Mouse (Mus musculus): ENCODE results near the gene Gm48551. TPM values are rescaled to one million over a fixed set of nuclear protein-coding genes. Genes with fewer than 3 reads are reported as not detected.

Gene Gm48551
- polyA plus RNA-seq, 1 experiment from 2014 or later: 3.0 TPM

DNA sequence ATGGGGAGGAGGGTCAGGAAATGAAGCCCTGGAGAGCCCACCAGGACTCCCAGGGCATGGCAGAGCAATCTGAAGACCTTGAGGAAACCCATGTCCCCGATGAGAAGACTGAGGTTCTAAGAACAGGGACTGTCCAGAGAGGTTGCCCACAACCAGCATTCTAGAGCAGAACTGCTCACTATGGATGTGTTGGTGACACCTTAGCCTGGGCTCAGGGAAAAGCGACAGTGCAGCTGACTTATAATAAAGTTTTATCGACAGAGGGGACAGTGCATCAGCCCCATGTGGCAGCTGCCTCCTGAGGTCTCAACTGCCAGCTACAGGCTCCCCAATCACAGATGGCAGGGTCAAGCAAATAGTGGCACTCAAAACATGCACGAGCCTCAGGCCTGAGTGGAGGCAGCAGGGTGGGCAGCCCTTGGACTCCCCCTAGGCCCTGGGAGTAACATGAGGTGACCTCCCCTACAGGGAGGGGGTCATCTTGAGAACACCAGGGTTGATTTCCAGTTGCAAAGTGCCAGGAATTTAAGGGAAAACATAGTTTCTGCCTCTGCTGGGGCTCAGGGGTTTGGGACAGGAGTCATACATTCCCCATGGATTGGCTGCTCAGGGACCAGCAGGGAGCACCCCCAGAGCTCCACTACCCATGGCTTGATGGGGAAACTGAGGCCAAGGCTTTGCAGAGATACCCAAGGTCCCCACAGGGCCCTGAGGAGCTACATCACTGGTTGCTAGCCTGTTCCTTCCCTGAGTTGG lies 37.0 kb downstream of the Gm48551 start:
- peaks cover 21% of the 10 kb centered on the region for H3K27me3 ChIP-seq (ENCODE audit: control insufficient read depth, insufficient read depth, low read length)
- DNase-seq (ENCODE audit: low spot score) (no peak), ATAC-seq (replicated peaks; ENCODE audit: low FRiP score) (no peak)
- no peaks in the 10 kb centered on the region; the same call in 1 of the 2 replicates for H3K36me3 ChIP-seq (ENCODE audit: control insufficient read depth, insufficient read depth, low read length)
- H3K9ac ChIP-seq (ENCODE audit: low read length): no peak overlapping the region
- H3K9me3 ChIP-seq (ENCODE audit: control insufficient read depth, low read length): no peaks in the 10 kb centered on the region
- H3K4me1 ChIP-seq (replicated peaks; ENCODE audit: control insufficient read depth, insufficient read depth, low read length): peaks cover 20% of the 10 kb centered on the region
- H3K4me2 ChIP-seq (ENCODE audit: low read depth, low read length, severe bottlenecking): no peak overlapping the region
- 83% methylated on average over 4 of the region's 4 CpGs for WGBS
- no peak overlapping the region for H3K4me3 ChIP-seq (ENCODE audit: low read depth, low read length)
- H3K27ac ChIP-seq (ENCODE audit: low read depth, low read length): no peak overlapping the region

DNA sequence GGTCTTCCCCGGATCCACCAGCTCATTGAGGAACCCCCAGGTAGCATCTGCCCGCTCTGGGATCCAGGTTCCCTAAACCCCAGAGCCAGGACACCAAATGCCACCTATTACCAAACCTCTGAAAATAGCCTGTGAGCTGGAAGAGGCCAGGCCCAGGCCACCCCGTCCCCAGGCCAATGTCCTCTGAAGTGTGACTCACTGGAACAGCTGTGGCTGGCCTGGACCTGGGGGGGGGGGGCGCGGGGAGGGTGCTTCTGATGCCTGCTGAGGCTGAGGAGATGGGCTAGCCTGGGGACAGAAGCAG lies 37.5 kb downstream of the Gm48551 start:
- Histone ChIP-seq H3K36me3 (ENCODE audit: control insufficient read depth, insufficient read depth, low read length) (no peaks in the 10 kb centered on the region; the same call in 1 of the 2 replicates), H3K27me3 (ENCODE audit: control insufficient read depth, insufficient read depth, low read length) (peaks cover 26% of the 10 kb centered on the region), H3K4me3 (ENCODE audit: low read depth, low read length) (no peak overlapping the region), H3K27ac (ENCODE audit: low read depth, low read length) (no peak overlapping the region), H3K4me1 (replicated peaks; ENCODE audit: control insufficient read depth, insufficient read depth, low read length) (peaks cover 21% of the 10 kb centered on the region), H3K9me3 (ENCODE audit: control insufficient read depth, low read length) (no peaks in the 10 kb centered on the region), H3K9ac (ENCODE audit: low read length) (no peak overlapping the region), H3K4me2 (ENCODE audit: low read depth, low read length, severe bottlenecking) (no peak overlapping the region)
- ATAC-seq (replicated peaks; ENCODE audit: low FRiP score): no peak
- 84% methylated on average over 5 of the region's 5 CpGs for WGBS
- DNase-seq (ENCODE audit: low spot score): peak; percentile 44

- DNase-seq (ENCODE audit: low spot score): peak; percentile 48
- H3K27me3 ChIP-seq (ENCODE audit: control insufficient read depth, insufficient read depth, low read length): peaks cover 31% of the 10 kb centered on the region
- H3K9ac ChIP-seq (ENCODE audit: low read length): no peak overlapping the region
Observed at GRCm38 (mm10) chr10:81422191-81422590, 37.9 kb downstream of the Gm48551 start.

GRCm38 (mm10) chr10:81422661-81423217 lies 38.5 kb downstream of the Gm48551 start:
- Histone ChIP-seq H3K9me3 (ENCODE audit: control insufficient read depth, low read length) (no peaks in the 10 kb centered on the region), H3K4me1 (replicated peaks; ENCODE audit: control insufficient read depth, insufficient read depth, low read length) (peaks cover 17% of the 10 kb centered on the region), H3K36me3 (ENCODE audit: control insufficient read depth, insufficient read depth, low read length) (no peaks in the 10 kb centered on the region; the same call in 1 of the 2 replicates), H3K27ac (ENCODE audit: low read depth, low read length) (no peak overlapping the region), H3K4me3 (ENCODE audit: low read depth, low read length) (no peak overlapping the region), H3K9ac (ENCODE audit: low read length) (no peak overlapping the region), H3K4me2 (ENCODE audit: low read depth, low read length, severe bottlenecking) (no peak overlapping the region), H3K27me3 (ENCODE audit: control insufficient read depth, insufficient read depth, low read length) (peaks cover 36% of the 10 kb centered on the region)
- 88% methylated on average over 3 of the region's 3 CpGs for WGBS
- DNase-seq (ENCODE audit: low spot score) (no peak), ATAC-seq (replicated peaks; ENCODE audit: low FRiP score) (no peak)

More at GRCm38 (mm10) chr10:81422191-81422590, 37.9 kb downstream of the Gm48551 start:
- no peak for ATAC-seq (replicated peaks; ENCODE audit: low FRiP score)
- Histone ChIP-seq H3K36me3 (ENCODE audit: control insufficient read depth, insufficient read depth, low read length) (no peaks in the 10 kb centered on the region; the same call in 1 of the 2 replicates), H3K9me3 (ENCODE audit: control insufficient read depth, low read length) (no peaks in the 10 kb centered on the region), H3K27ac (ENCODE audit: low read depth, low read length) (no peak overlapping the region), H3K4me2 (ENCODE audit: low read depth, low read length, severe bottlenecking) (no peak overlapping the region), H3K4me1 (replicated peaks; ENCODE audit: control insufficient read depth, insufficient read depth, low read length) (peaks cover 18% of the 10 kb centered on the region), H3K4me3 (ENCODE audit: low read depth, low read length) (no peak overlapping the region)
- WGBS: 77% methylated on average over 6 of the region's 6 CpGs

- DNase-seq (ENCODE audit: low spot score) (peak; percentile 43), ATAC-seq (replicated peaks; ENCODE audit: low FRiP score) (no peak)
- no peak overlapping the region for H3K4me2 ChIP-seq (ENCODE audit: low read depth, low read length, severe bottlenecking)
- no peaks in the 10 kb centered on the region; the same call in 1 of the 2 replicates for H3K36me3 ChIP-seq (ENCODE audit: control insufficient read depth, insufficient read depth, low read length)
- H3K4me1 ChIP-seq (replicated peaks; ENCODE audit: control insufficient read depth, insufficient read depth, low read length): peaks cover 14% of the 10 kb centered on the region
- no peak overlapping the region for H3K27ac ChIP-seq (ENCODE audit: low read depth, low read length)
- no peak overlapping the region for H3K4me3 ChIP-seq (ENCODE audit: low read depth, low read length)
- H3K9me3 ChIP-seq (ENCODE audit: control insufficient read depth, low read length): no peaks in the 10 kb centered on the region
- H3K9ac ChIP-seq (ENCODE audit: low read length): no peak overlapping the region
- 80% methylated on average over 4 of the region's 4 CpGs for WGBS
- H3K27me3 ChIP-seq (ENCODE audit: control insufficient read depth, insufficient read depth, low read length): peaks cover 44% of the 10 kb centered on the region
Observed at GRCm38 (mm10) chr10:81423476-81424245, 39.4 kb downstream of the Gm48551 start.

DNA sequence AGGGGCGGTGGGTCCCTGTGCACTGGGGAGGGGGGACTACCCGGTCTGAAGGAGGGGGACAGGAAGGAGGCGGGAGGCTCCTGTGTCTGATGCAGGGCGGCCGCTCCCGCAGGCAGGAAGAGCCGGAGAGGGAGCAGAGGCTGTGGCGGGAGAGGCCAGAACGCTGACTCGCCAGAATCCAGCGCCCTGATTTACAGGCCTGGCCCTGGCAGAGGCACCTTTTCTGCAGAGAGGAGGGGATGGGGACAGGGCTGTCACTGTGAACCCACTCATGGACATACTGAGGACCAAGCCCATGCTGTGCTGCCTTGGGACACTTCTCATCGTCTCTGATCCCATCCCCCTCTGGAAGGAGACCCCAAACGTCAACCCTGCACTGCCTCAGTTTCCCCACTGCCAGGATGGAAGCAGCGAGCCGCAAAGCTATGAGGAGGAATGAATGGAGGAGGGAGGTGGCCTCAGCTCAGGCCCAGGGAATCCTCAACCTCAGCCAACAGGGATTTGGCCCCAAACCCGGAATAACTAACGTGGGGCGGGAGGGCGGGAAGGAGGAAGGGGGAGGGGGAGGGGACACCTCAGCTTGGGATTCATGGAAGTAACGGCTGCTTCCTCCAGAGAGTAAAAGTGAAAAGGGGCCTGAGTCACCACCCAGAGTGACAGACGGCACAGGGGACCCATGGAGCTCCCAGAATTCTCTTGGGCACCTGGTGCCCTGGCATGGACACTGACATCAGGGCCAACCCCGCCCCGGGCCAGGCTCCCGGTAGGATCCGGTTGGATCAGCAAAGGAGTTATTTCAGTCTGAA lies 40.2 kb downstream of the Gm48551 start:
- Histone ChIP-seq H3K36me3 (ENCODE audit: control insufficient read depth, insufficient read depth, low read length) (no peaks in the 10 kb centered on the region; the same call in 1 of the 2 replicates), H3K4me3 (ENCODE audit: low read depth, low read length) (no peak overlapping the region), H3K27ac (ENCODE audit: low read depth, low read length) (no peak overlapping the region), H3K4me2 (ENCODE audit: low read depth, low read length, severe bottlenecking) (no peak overlapping the region), H3K9me3 (ENCODE audit: control insufficient read depth, low read length) (no peaks in the 10 kb centered on the region), H3K4me1 (replicated peaks; ENCODE audit: control insufficient read depth, insufficient read depth, low read length) (peaks cover 12% of the 10 kb centered on the region), H3K9ac (ENCODE audit: low read length) (no peak overlapping the region), H3K27me3 (ENCODE audit: control insufficient read depth, insufficient read depth, low read length) (peaks cover 44% of the 10 kb centered on the region)
- WGBS: 6% methylated on average over 25 of the region's 25 CpGs
- DNase-seq (ENCODE audit: low spot score): peak; percentile 53
- no peak for ATAC-seq (replicated peaks; ENCODE audit: low FRiP score)

DNA sequence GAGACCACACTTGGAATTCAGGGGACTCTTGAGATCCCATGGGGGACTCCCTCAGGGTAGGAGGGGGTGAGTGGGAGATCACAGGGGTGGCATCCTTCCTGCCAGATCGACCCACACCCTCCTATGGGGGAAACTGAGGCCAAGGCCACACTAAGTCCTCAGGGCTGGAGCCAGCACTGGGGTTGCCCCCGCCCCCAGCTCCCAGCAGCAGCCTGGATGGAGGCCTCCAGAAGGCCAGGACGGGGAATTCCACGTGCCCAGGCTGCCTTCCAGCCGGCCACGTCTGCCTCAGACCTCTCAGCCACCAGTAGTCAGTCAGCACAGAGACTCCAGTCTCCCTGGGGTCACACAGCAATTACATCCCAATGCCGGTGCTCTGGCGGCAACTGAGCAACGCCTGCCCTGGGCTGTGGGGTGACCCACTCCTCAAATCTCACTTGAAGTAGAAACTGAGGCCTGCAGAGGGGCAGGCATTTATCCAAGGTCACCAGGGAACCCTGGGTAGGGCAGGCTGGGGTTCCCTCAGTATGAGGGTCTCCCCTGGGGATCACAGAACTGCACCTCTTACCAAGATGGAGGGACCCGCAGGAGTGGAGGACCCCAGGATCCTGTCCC lies 41.1 kb downstream of the Gm48551 start:
- Histone ChIP-seq H3K36me3 (ENCODE audit: control insufficient read depth, insufficient read depth, low read length) (no peaks in the 10 kb centered on the region), H3K9ac (ENCODE audit: low read length) (no peak overlapping the region), H3K4me1 (replicated peaks; ENCODE audit: control insufficient read depth, insufficient read depth, low read length) (peaks cover 16% of the 10 kb centered on the region), H3K27me3 (ENCODE audit: control insufficient read depth, insufficient read depth, low read length) (peaks cover 44% of the 10 kb centered on the region), H3K9me3 (ENCODE audit: control insufficient read depth, low read length) (no peaks in the 10 kb centered on the region), H3K27ac (ENCODE audit: low read depth, low read length) (no peak overlapping the region), H3K4me3 (ENCODE audit: low read depth, low read length) (no peak overlapping the region), H3K4me2 (ENCODE audit: low read depth, low read length, severe bottlenecking) (no peak overlapping the region)
- 25% methylated on average over 10 of the region's 10 CpGs for WGBS
- DNase-seq (ENCODE audit: low spot score) (peak; percentile 59), ATAC-seq (replicated peaks; ENCODE audit: low FRiP score) (no peak)
